Mouse (Mus musculus): ENCODE results near the gene Rapsn.

GRCm38 (mm10) chr2:91069306-91070000, 34.0 kb downstream of the Rapsn start:
- no peak for TF ChIP-seq CTCF (IDR thresholded peaks at IDR 0.05; ENCODE audit: control insufficient read depth, insufficient read depth, low read length)
- TF ChIP-seq POLR2A (IDR thresholded peaks at IDR 0.05; ENCODE audit: borderline replicate concordance, control insufficient read depth, low read depth, low read length), result no peak

All from bone marrow, adult 2 months (tissue).